Mouse (Mus musculus): ENCODE measurements at regions not wholly inside any gene's neighbourhood (a gene's known extent, or its start where the extent isn't known, plus 50 kb on each side); places are given as distances from the start of the nearest gene placed in this dataset.
A peak's percentile ranks its signal among the peaks of the same experiment; 100 is the strongest.

GRCm38 (mm10) chr4:9005938-9006626, 767.2 kb upstream of the Car8 start:
- no peak for DNase-seq (ENCODE audit: low spot score)

DNA sequence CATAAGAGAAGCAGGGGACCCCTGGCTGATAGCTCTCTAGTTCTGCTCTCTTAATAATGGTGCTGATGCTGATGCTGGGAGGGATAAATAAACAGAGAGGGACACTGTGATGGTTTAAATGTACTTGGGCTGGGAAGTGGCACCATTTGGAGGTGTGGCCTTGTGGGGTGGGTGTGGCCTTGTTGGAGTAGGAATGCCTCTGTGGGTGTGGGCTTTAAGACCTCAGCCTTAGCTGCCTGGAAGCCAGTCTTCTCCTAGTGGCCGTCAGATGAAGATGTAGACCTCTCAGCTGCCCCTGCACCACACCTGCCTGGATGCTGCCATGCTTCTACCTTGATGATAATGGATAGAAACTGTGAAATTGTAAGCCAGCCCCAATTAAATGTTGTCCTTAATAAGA, 765.0 kb upstream of the Car8 start:
- DNase-seq (ENCODE audit: low spot score) = no peak

GRCm38 (mm10) chr4:9002380-9002779, 763.5 kb upstream of the Car8 start:
- DNase-seq (ENCODE audit: low spot score) = no peak

DNA sequence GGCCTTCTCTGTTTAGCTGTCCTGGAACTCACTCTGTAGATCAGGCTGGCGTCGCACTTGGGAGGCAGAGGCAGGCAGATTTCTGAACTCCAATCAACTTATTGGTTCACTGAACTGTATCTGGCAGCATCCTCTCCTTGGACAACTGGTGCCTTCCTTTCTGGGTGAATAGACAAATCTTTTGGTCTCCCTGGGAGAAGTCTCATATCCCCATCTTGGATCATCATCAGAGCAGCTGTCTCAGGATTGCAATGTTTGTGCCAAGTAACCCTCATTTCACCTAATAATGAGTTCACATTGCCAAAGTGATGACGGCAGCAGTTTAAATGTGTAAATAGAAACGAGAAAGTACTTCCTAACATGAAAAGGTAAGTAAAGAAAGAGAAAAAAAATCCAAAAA, 759.8 kb upstream of the Car8 start:
- DNase-seq (ENCODE audit: low spot score) = no peak

GRCm38 (mm10) chr4:8992171-8992570, 753.3 kb upstream of the Car8 start:
- no peak for DNase-seq (ENCODE audit: low spot score)

DNA sequence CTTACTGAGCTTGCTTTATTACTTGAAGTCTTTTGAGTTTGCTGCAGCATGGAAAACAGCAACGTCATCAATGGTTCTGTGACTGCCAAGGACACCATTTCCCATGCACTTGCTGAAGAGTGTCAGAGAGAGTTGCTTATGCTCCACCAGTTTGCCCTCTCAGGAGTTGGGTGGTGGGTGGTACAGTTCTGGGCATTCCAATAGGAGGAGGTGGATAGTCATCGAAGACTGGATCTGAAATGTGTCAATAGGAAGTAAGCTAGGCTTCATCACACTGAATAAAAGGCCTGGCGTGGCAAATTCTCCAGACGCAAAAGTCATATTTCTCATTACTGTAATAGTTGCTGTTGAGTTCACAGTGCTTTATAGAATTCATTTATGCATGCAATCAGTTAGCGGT, 751.7 kb upstream of the Car8 start:
- DNase-seq (ENCODE audit: low spot score) = no peak

GRCm38 (mm10) chr4:8989614-8990013, 750.8 kb upstream of the Car8 start:
- no peak for DNase-seq (ENCODE audit: low spot score)

DNA sequence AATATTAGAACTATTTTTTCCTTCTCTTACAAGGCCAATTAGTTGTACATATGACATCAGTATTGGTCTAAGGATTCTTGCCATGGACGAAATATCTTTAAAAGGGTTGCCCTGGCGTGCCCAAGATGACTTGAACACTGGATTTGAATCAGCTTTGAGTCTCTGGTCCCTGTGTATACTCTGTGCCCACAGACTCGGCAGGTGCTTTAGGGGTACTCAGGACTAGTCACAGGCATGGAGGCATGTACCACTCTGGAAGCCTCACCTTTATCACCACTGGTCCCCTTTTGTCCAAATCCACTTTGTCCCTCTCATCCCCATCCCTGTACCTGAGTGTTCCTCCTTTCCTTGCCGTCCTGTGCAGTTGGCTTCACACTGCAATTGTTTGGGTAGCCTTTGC, 750.3 kb upstream of the Car8 start:
- no peak for DNase-seq (ENCODE audit: low spot score)

DNA sequence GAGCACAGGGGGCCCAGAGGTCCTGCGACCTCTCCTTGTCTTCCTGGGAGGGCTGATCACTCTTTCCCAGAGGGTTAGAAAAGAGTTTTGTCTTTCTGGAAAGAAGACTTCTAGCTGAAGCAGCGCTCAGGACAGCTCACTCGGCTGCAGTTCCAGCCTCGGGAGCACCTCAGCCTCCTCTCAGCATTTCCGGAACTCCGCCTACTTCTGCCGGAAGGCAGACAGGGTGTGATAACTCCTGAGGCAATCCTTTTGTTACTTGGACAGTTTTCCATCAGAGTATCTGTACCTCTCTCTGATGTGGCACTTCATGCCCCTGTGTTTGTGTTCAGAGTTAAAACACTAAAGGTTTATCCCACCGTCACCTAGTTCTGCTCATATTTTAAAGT, 749.5 kb upstream of the Car8 start:
- DNase-seq (ENCODE audit: low spot score) = no peak

DNA sequence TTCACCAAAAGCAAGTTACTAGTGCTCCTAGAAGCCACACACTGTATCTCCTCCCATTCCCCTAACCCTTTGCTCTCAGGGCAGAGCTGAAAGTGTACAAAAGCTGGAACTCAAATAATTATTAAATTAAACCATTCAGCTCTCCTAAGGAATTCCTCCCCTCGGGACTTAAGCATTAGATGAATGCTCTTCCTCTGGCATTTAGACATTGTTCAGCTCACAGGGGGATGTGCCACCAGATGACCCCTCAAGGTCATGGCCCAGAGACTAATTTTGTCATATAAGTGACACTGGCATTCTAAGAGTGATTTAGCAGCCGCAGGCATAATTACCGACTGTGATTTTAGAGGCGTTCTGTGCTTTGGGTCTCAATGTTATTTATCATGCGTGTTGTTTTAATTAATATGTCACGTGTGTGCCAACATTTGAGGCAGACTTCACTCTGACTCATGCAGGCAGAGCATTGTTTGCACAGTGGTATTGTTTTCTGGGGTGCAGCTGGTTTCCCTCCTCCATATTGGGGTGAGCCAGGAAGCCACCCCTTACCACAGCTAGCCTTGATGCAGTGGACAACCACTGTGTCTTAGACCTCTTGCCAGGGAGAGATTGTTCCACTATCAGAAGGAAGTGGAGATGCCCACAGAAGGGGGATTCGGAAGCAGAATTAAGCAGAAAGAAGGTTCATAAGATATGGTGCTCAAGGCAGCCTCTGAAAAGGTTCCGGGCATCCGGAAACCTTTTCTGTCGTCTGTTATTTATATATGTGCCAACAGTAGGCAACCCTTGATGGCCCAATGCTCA, 748.9 kb upstream of the Car8 start:
- no peak for DNase-seq (ENCODE audit: low spot score)

- DNase-seq (ENCODE audit: low spot score) = no peak
Observed at GRCm38 (mm10) chr4:8986394-8987091, 747.7 kb upstream of the Car8 start.

- no peak for DNase-seq (ENCODE audit: low spot score)
Observed at GRCm38 (mm10) chr4:8984059-8984606, 745.3 kb upstream of the Car8 start.

GRCm38 (mm10) chr4:8978949-8979348, 740.1 kb upstream of the Car8 start:
- DNase-seq (ENCODE audit: low spot score) = no peak

GRCm38 (mm10) chr4:8969951-8970455, 731.2 kb upstream of the Car8 start:
- DNase-seq (ENCODE audit: low spot score) = no peak

DNA sequence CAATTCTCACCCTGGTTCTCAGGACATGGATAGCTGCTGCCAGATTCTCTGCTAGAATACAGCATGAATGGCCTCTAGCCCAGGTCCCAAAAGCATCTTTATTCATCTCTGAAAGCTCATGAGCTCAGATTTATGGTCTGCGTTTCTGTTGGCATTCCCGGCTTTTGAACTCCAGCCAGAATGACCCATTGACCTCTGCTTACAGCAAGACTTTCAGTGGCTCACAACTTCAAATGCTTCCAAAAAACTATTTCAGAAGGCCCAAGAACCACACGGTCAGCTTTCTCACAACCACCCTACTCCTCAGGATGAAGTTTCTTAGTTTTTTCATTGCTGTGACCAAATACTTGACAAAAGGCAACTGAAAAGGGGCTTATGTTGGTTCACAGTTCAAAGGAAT, 729.9 kb upstream of the Car8 start:
- DNase-seq (ENCODE audit: low spot score) = peak; percentile 33

DNA sequence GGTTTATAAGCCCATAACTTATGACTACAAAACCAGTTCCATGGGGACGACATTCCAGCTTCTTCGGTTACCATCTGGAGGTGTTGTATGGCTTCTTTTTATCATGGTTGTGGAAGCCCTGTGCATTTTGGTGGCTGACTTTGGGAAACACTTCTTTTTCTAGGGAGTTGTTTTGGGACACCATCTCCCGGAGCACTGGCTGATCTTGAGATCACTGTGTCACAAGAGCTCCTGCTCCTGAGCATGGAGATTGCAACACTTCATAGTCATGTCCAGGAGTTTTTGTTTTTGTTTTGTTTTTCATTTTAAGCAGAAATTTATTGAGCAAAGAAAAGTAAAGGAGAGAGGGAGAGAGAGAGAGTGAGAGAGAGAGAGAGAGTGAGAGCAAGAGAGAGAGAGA, 729.1 kb upstream of the Car8 start:
- no peak for DNase-seq (ENCODE audit: low spot score)

DNA sequence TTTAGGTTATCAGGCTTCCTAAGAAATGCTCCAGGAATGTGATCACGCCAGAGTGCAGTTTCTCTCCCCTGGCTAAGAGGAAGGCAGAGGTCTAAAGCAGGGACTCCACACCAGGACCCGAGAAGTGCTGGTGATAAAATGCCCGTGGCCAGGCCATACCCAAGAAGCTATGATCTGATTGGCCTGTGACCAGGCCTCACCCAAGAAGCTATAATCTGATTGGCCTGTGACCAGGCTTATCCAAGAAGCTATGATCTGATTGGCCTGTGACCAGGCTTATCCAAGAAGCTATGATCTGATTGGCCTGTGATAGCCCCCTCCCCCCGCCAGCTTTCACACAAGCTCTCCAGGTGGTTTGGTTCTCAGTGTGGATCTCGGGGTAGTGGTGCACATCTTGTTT, 726.7 kb upstream of the Car8 start:
- peak; percentile 28 for DNase-seq (ENCODE audit: low spot score)

- DNase-seq (ENCODE audit: low spot score) = no peak
Observed at GRCm38 (mm10) chr4:8962959-8963572, 724.2 kb upstream of the Car8 start.

DNA sequence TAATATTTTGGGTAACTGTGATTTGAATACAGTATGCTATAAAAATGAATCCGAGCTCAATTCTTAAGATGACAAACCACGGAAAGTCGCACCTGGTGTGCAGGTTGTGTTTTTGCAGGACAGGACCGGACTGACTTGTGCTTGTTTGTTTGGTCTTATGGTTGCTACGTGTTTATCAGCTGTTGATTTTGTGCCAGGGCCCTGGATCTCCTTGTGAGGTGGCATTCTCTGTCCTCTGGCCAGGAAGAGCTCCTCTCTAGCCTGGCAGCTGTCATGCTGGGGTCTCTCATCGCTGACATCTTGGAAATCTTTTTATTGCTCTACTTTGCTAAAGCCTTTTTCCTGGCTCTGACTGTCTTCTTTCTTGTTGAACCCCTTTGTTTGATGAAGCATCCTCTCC, 723.0 kb upstream of the Car8 start:
- DNase-seq (ENCODE audit: low spot score) = no peak

DNA sequence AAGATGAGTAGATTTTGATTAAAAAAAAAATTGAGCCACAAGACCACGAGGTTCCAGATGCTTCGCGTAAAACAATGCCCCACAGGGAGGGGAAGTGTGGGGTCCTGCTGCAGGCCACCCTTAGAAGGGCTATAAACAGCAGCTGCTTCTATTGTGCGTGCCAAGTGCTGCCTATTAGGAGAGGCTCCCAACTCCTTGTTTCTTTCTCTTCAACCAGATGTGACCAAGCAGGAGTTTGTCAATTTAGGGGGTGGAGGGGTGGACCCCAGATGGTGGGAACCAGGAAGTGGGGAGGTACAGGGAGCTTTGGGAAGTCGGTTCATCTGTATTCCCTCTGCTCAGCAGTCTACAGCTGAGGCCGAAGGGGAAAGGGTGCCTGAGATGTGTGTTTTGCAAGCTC, 718.9 kb upstream of the Car8 start:
- no peak for DNase-seq (ENCODE audit: low spot score)

DNA sequence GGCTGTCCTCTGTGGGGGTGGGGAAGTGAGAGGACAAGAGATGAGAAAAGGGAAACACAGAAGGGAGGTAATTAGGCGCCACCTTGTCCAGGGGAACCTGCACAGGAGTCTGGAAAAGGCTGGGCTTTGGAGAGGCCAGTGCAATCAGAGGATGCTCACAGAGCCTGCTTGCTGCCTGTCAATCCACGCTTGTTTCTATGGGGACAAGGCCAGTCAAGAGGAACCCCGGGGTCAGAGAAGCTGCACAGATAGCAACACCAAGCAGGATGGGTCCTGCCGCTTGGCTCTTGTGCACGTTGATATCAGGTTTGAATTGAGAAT, 718.1 kb upstream of the Car8 start:
- no peak for DNase-seq (ENCODE audit: low spot score)

- no peak for DNase-seq (ENCODE audit: low spot score)
Observed at GRCm38 (mm10) chr4:8956312-8957022, 717.6 kb upstream of the Car8 start.
